Mouse (Mus musculus): ENCODE measurements at regions not wholly inside any gene's neighbourhood (a gene's known extent, or its start where the extent isn't known, plus 50 kb on each side); places are given as distances from the start of the nearest gene placed in this dataset.

- Histone ChIP-seq H3K4me3 (ENCODE audit: low read depth, low read length) (no peak overlapping the region), H3K9ac (replicated peaks; ENCODE audit: low read depth, low read length) (no peak overlapping the region), H3K9me3 (ENCODE audit: control insufficient read depth, low read depth, low read length) (no peaks in the 10 kb centered on the region), H3K27ac (ENCODE audit: low read length) (no peak overlapping the region), H3K27me3 (ENCODE audit: control insufficient read depth, insufficient read depth, low read length) (no peaks in the 10 kb centered on the region), H3K4me2 (replicated peaks; ENCODE audit: low read depth, low read length) (no peak overlapping the region), H3K36me3 (ENCODE audit: control insufficient read depth, insufficient read depth, low read length) (no peaks in the 10 kb centered on the region), H3K4me1 (ENCODE audit: control insufficient read depth, insufficient read depth, low read length) (no peaks in the 10 kb centered on the region)
- WGBS = 57% methylated on average over 6 of the region's 6 CpGs
- peak; percentile 69; the same call in 1 of the 2 replicates for ATAC-seq (ENCODE audit: insufficient number of reproducible peaks, insufficient read depth, low FRiP score, low read depth)
Observed at GRCm38 (mm10) chr8:34484551-34485335, 373.2 kb upstream of the Gm10131 start.

GRCm38 (mm10) chr8:34483212-34483611 is 371.7 kb upstream of the Gm10131 start:
- 72% methylated on average over 4 of the region's 4 CpGs for WGBS
- Histone ChIP-seq H3K9ac (replicated peaks; ENCODE audit: low read depth, low read length) (no peak overlapping the region), H3K4me1 (ENCODE audit: control insufficient read depth, insufficient read depth, low read length) (no peaks in the 10 kb centered on the region), H3K4me3 (ENCODE audit: low read depth, low read length) (no peak overlapping the region), H3K4me2 (replicated peaks; ENCODE audit: low read depth, low read length) (no peak overlapping the region), H3K27me3 (ENCODE audit: control insufficient read depth, insufficient read depth, low read length) (no peaks in the 10 kb centered on the region), H3K27ac (ENCODE audit: low read length) (no peak overlapping the region), H3K9me3 (ENCODE audit: control insufficient read depth, low read depth, low read length) (no peaks in the 10 kb centered on the region), H3K36me3 (ENCODE audit: control insufficient read depth, insufficient read depth, low read length) (no peaks in the 10 kb centered on the region)
- no peak for ATAC-seq (ENCODE audit: insufficient number of reproducible peaks, insufficient read depth, low FRiP score, low read depth)

- WGBS = 97% methylated on average over 2 of the region's 2 CpGs
- Histone ChIP-seq H3K4me3 (ENCODE audit: low read depth, low read length) (no peak overlapping the region), H3K36me3 (ENCODE audit: control insufficient read depth, insufficient read depth, low read length) (no peaks in the 10 kb centered on the region), H3K4me2 (replicated peaks; ENCODE audit: low read depth, low read length) (no peak overlapping the region), H3K9ac (replicated peaks; ENCODE audit: low read depth, low read length) (no peak overlapping the region), H3K27me3 (ENCODE audit: control insufficient read depth, insufficient read depth, low read length) (no peaks in the 10 kb centered on the region), H3K27ac (ENCODE audit: low read length) (no peak overlapping the region), H3K9me3 (ENCODE audit: control insufficient read depth, low read depth, low read length) (no peaks in the 10 kb centered on the region), H3K4me1 (ENCODE audit: control insufficient read depth, insufficient read depth, low read length) (no peaks in the 10 kb centered on the region)
- no peak for ATAC-seq (ENCODE audit: insufficient number of reproducible peaks, insufficient read depth, low FRiP score, low read depth)
Observed at GRCm38 (mm10) chr8:34482676-34483075, 371.1 kb upstream of the Gm10131 start.

GRCm38 (mm10) chr8:34480496-34480895 is 369.0 kb upstream of the Gm10131 start:
- Histone ChIP-seq H3K9ac (replicated peaks; ENCODE audit: low read depth, low read length) (no peak overlapping the region), H3K4me2 (replicated peaks; ENCODE audit: low read depth, low read length) (no peak overlapping the region), H3K9me3 (ENCODE audit: control insufficient read depth, low read depth, low read length) (no peaks in the 10 kb centered on the region), H3K27ac (ENCODE audit: low read length) (no peak overlapping the region), H3K27me3 (ENCODE audit: control insufficient read depth, insufficient read depth, low read length) (no peaks in the 10 kb centered on the region), H3K4me1 (ENCODE audit: control insufficient read depth, insufficient read depth, low read length) (no peaks in the 10 kb centered on the region), H3K4me3 (ENCODE audit: low read depth, low read length) (no peak overlapping the region), H3K36me3 (ENCODE audit: control insufficient read depth, insufficient read depth, low read length) (no peaks in the 10 kb centered on the region)
- 76% methylated on average over 4 of the region's 4 CpGs for WGBS
- no peak for ATAC-seq (ENCODE audit: insufficient number of reproducible peaks, insufficient read depth, low FRiP score, low read depth)

GRCm38 (mm10) chr8:34478891-34479290 is 367.4 kb upstream of the Gm10131 start:
- Histone ChIP-seq H3K4me3 (ENCODE audit: low read depth, low read length) (no peak overlapping the region), H3K9me3 (ENCODE audit: control insufficient read depth, low read depth, low read length) (no peaks in the 10 kb centered on the region), H3K9ac (replicated peaks; ENCODE audit: low read depth, low read length) (no peak overlapping the region), H3K4me2 (replicated peaks; ENCODE audit: low read depth, low read length) (no peak overlapping the region), H3K27me3 (ENCODE audit: control insufficient read depth, insufficient read depth, low read length) (no peaks in the 10 kb centered on the region), H3K27ac (ENCODE audit: low read length) (no peak overlapping the region), H3K36me3 (ENCODE audit: control insufficient read depth, insufficient read depth, low read length) (no peaks in the 10 kb centered on the region), H3K4me1 (ENCODE audit: control insufficient read depth, insufficient read depth, low read length) (no peaks in the 10 kb centered on the region)
- ATAC-seq (ENCODE audit: insufficient number of reproducible peaks, insufficient read depth, low FRiP score, low read depth) = no peak
- 49% methylated on average over 3 of the region's 3 CpGs for WGBS

- Histone ChIP-seq H3K4me2 (replicated peaks; ENCODE audit: low read depth, low read length) (no peak overlapping the region), H3K9ac (replicated peaks; ENCODE audit: low read depth, low read length) (no peak overlapping the region), H3K9me3 (ENCODE audit: control insufficient read depth, low read depth, low read length) (no peaks in the 10 kb centered on the region), H3K4me1 (ENCODE audit: control insufficient read depth, insufficient read depth, low read length) (no peaks in the 10 kb centered on the region), H3K36me3 (ENCODE audit: control insufficient read depth, insufficient read depth, low read length) (no peaks in the 10 kb centered on the region), H3K27me3 (ENCODE audit: control insufficient read depth, insufficient read depth, low read length) (no peaks in the 10 kb centered on the region), H3K27ac (ENCODE audit: low read length) (no peak overlapping the region), H3K4me3 (ENCODE audit: low read depth, low read length) (no peak overlapping the region)
- ATAC-seq (ENCODE audit: insufficient number of reproducible peaks, insufficient read depth, low FRiP score, low read depth) = no peak
- 55% methylated on average over 1 of the region's 1 CpGs for WGBS
Observed at GRCm38 (mm10) chr8:34478465-34478864, 366.9 kb upstream of the Gm10131 start.

GRCm38 (mm10) chr8:34476146-34476820 is 364.7 kb upstream of the Gm10131 start:
- 0 out of 2 replicates have a peak, but pooled peaks cover 11% of the 10 kb centered on the region for H3K4me1 ChIP-seq (ENCODE audit: control insufficient read depth, insufficient read depth, low read length)
- no peak for ATAC-seq (ENCODE audit: insufficient number of reproducible peaks, insufficient read depth, low FRiP score, low read depth)
- no peak overlapping the region for H3K27ac ChIP-seq (ENCODE audit: low read length)
- H3K27me3 ChIP-seq (ENCODE audit: control insufficient read depth, insufficient read depth, low read length) = no peaks in the 10 kb centered on the region
- no peaks in the 10 kb centered on the region for H3K9me3 ChIP-seq (ENCODE audit: control insufficient read depth, low read depth, low read length)
- H3K4me3 ChIP-seq (ENCODE audit: low read depth, low read length) = no peak overlapping the region
- H3K9ac ChIP-seq (replicated peaks; ENCODE audit: low read depth, low read length) = no peak overlapping the region
- H3K36me3 ChIP-seq (ENCODE audit: control insufficient read depth, insufficient read depth, low read length) = no peaks in the 10 kb centered on the region
- no peak overlapping the region for H3K4me2 ChIP-seq (replicated peaks; ENCODE audit: low read depth, low read length)
- 92% methylated on average over 3 of the region's 3 CpGs for WGBS

GRCm38 (mm10) chr8:34474593-34474992 is 363.1 kb upstream of the Gm10131 start:
- peaks cover 16% of the 10 kb centered on the region; the same call in 1 of the 2 replicates for H3K4me1 ChIP-seq (ENCODE audit: control insufficient read depth, insufficient read depth, low read length)
- H3K9me3 ChIP-seq (ENCODE audit: control insufficient read depth, low read depth, low read length) = no peaks in the 10 kb centered on the region
- H3K4me3 ChIP-seq (ENCODE audit: low read depth, low read length) = no peak overlapping the region
- H3K27ac ChIP-seq (ENCODE audit: low read length) = no peak overlapping the region
- ATAC-seq (ENCODE audit: insufficient number of reproducible peaks, insufficient read depth, low FRiP score, low read depth) = no peak
- H3K9ac ChIP-seq (replicated peaks; ENCODE audit: low read depth, low read length) = no peak overlapping the region
- H3K27me3 ChIP-seq (ENCODE audit: control insufficient read depth, insufficient read depth, low read length) = no peaks in the 10 kb centered on the region
- 57% methylated on average over 7 of the region's 7 CpGs for WGBS
- H3K4me2 ChIP-seq (replicated peaks; ENCODE audit: low read depth, low read length) = no peak overlapping the region
- H3K36me3 ChIP-seq (ENCODE audit: control insufficient read depth, insufficient read depth, low read length) = no peaks in the 10 kb centered on the region
